Mouse (Mus musculus) embryonic facial prominence, embryonic 12.5 days (tissue): Measurements from ENCODE around the gene Dscam. TPM values are rescaled to one million over a fixed set of nuclear protein-coding genes. Genes with fewer than 3 reads are reported as not detected.

Source experiments
- ATAC-seq: fragments of 200-750 bp; cut with Nextera tagmentation; 2 replicates; pipeline ENCODE4 v1.8.0; 2017; ENCODE audit not compliant: insufficient number of reproducible peaks, insufficient read depth, low FRiP score, low TSS enrichment
- H3K27ac ChIP-seq: fragments of 300-500 bp; sonication (generic); 2 replicates; pipeline ENCODE4 v1.5.1; 2016; ENCODE audit warnings: mild to moderate bottlenecking
- H3K27me3 ChIP-seq: fragments of 300-500 bp; sonication (generic); 2 replicates; pipeline ENCODE4 v1.6.1; 2016; ENCODE audit warnings: mild to moderate bottlenecking, moderate library complexity
- H3K36me3 ChIP-seq: fragments of 300-500 bp; sonication (generic); 2 replicates; pipeline ENCODE4 v1.6.1; 2016; ENCODE audit warnings: mild to moderate bottlenecking
- H3K4me1 ChIP-seq: fragments of 300-500 bp; sonication (generic); 2 replicates; pipeline ENCODE4 v1.6.1; 2016
- H3K4me2 ChIP-seq: fragments of 300-500 bp; sonication (generic); replicated peaks from 2 replicates; pipeline ENCODE4 v1.6.1; 2016; ENCODE audit warnings: mild to moderate bottlenecking, moderate library complexity
- H3K4me3 ChIP-seq: fragments of 300-500 bp; sonication (generic); 2 replicates; pipeline ENCODE4 v1.5.1; 2016; ENCODE audit warnings: mild to moderate bottlenecking
- H3K9ac ChIP-seq: fragments of 300-500 bp; sonication (generic); 2 replicates; pipeline ENCODE4 v1.6.1; 2016; ENCODE audit warnings: mild to moderate bottlenecking, moderate library complexity
- H3K9me3 ChIP-seq: fragments of 300-500 bp; sonication (generic); 2 replicates; pipeline ENCODE4 v1.6.1; 2016; ENCODE audit warnings: mild to moderate bottlenecking, moderate library complexity
- WGBS: fragments of 180-500 bp; shearing (Covaris S2); methylation state at CpG from one replicate; pipeline ENCODE4 v1.1.7; 2016; 5-methylcytosine and 5-hydroxymethylcytosine counted together
- polyA plus RNA-seq: library from polyadenylated mRNA; unstranded; fragments of >200 nt; fragmentation: Nextera tagmentation; extraction: Ambion mirVana; gene quantifications from 2 replicates; pipeline ENCODE4 v1.2.1, GENCODE M21; 2016

Dscam gene
- polyA plus RNA-seq, 1 experiment from 2014 or later = 0.42 TPM

- Histone ChIP-seq H3K4me2 (no peak overlapping the region), H3K27ac (no peak overlapping the region), H3K4me3 (no peak overlapping the region), H3K9me3 (no peaks in the 10 kb centered on the region), H3K4me1 (no peaks in the 10 kb centered on the region), H3K27me3 (no peaks in the 10 kb centered on the region), H3K9ac (no peak overlapping the region), H3K36me3 (no peaks in the 10 kb centered on the region)
- no peak for ATAC-seq
- 78% methylated on average over 2 of the region's 2 CpGs for WGBS
These were observed 70.5 kb downstream of the Dscam start for GRCm38 (mm10) chr16:97100091-97100490.

DNA sequence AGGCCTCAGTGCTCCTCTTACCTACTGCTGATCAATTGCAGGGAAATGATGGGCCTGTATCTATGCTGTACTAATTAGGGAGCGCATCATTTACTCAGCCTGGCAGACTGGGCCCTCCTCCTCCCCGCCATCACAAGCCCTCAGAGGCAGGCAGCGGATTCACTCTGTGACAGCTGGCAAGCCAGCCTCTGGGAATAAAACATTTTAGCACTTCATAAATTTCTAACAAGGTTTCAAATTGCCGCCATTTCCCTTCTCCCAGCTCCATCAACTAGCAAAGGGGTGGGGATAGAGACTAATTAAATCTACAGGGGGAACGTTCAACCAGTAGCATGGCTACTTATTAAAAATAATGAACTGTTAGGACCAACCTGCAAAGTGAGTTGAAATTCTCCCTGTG lies 72.0 kb downstream of the Dscam start:
- WGBS = 71% methylated on average over 5 of the region's 5 CpGs
- H3K27me3 ChIP-seq = no peaks in the 10 kb centered on the region
- H3K27ac ChIP-seq = no peak overlapping the region
- no peaks in the 10 kb centered on the region for H3K9me3 ChIP-seq
- no peak for ATAC-seq
- no peak overlapping the region for H3K9ac ChIP-seq
- H3K36me3 ChIP-seq = no peaks in the 10 kb centered on the region
- H3K4me1 ChIP-seq = no peaks in the 10 kb centered on the region
- no peak overlapping the region for H3K4me3 ChIP-seq
- H3K4me2 ChIP-seq = no peak overlapping the region

- Histone ChIP-seq H3K4me1 (no peaks in the 10 kb centered on the region), H3K4me2 (no peak overlapping the region), H3K27me3 (no peaks in the 10 kb centered on the region), H3K4me3 (no peak overlapping the region), H3K9ac (no peak overlapping the region), H3K27ac (no peak overlapping the region), H3K36me3 (no peaks in the 10 kb centered on the region), H3K9me3 (no peaks in the 10 kb centered on the region)
- ATAC-seq = no peak
- WGBS = 88% methylated on average over 2 of the region's 2 CpGs
These were observed 73.8 kb downstream of the Dscam start for GRCm38 (mm10) chr16:97096709-97097108.

- Histone ChIP-seq H3K36me3 (no peaks in the 10 kb centered on the region), H3K27me3 (no peaks in the 10 kb centered on the region), H3K4me1 (no peaks in the 10 kb centered on the region), H3K27ac (no peak overlapping the region), H3K9me3 (no peaks in the 10 kb centered on the region), H3K4me3 (no peak overlapping the region), H3K4me2 (no peak overlapping the region), H3K9ac (no peak overlapping the region)
- no peak for ATAC-seq
- 87% methylated on average over 1 of the region's 1 CpGs for WGBS
These were observed 75.1 kb downstream of the Dscam start for GRCm38 (mm10) chr16:97095496-97095895.

GRCm38 (mm10) chr16:97089339-97089738 lies 81.2 kb downstream of the Dscam start:
- H3K27ac ChIP-seq = no peak overlapping the region
- no peaks in the 10 kb centered on the region for H3K4me1 ChIP-seq
- H3K9me3 ChIP-seq = no peaks in the 10 kb centered on the region
- no peaks in the 10 kb centered on the region for H3K27me3 ChIP-seq
- H3K9ac ChIP-seq = no peak overlapping the region
- 58% methylated on average over 3 of the region's 3 CpGs for WGBS
- no peak overlapping the region for H3K4me2 ChIP-seq
- no peak for ATAC-seq
- no peak overlapping the region for H3K4me3 ChIP-seq
- H3K36me3 ChIP-seq = no peaks in the 10 kb centered on the region

DNA sequence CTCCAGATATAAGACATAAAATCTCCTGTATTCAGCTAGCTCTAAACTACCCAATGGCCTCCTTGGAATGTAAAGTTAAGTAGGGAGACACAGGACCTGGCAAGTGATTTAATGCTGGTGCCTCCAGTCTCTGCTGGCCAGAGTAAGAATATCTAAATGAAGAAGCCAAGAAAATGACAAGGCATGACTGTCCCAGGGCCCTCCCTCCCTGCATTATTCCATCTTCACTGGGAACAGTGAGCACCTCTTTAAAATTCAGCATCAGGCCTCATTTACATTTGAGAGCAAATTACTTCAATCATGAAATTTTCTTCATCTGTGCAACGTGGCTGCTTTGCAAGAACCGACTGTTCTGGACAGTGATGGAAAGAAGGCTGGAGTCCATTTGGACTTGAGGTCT lies 86.9 kb downstream of the Dscam start:
- 78% methylated on average over 2 of the region's 2 CpGs for WGBS
- no peaks in the 10 kb centered on the region for H3K9me3 ChIP-seq
- no peak for ATAC-seq

DNA sequence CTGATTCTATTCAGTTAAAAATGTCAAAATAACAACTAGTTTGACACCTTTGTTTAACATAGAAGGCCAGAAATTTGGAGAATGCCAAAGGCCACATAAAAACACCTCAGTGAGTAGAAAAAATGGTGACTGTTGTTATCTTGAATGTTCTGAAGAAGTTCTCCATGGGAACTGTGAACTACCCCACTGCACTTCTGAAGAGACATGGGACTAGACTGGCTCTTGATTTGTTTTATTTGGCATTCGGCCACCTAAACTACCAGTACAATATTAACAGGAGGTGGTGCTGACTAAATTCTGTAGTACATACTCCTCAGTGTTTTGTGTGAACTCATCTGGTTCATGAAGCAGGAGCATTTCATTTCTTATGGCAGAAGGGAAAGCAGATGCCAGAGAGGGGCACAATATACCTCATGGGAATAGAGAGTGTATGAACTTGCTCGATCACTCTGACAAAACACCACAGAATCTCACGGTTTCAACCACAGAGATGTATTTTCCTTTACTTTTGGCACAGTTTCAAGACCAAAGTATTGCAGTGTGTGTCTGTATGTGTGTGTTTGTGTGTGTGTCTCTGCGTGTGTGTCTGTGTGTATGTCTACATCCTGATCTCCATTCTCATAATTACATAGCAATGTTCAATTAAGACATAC lies 94.5 kb downstream of the Dscam start:
- no peak overlapping the region for H3K27ac ChIP-seq
- H3K36me3 ChIP-seq = no peaks in the 10 kb centered on the region
- no peaks in the 10 kb centered on the region for H3K9me3 ChIP-seq
- no peaks in the 10 kb centered on the region for H3K27me3 ChIP-seq
- ATAC-seq = no peak
- no peak overlapping the region for H3K9ac ChIP-seq
- H3K4me2 ChIP-seq = no peak overlapping the region
- no peaks in the 10 kb centered on the region for H3K4me1 ChIP-seq
- WGBS = 77% methylated on average over 4 of the region's 4 CpGs
- no peak overlapping the region for H3K4me3 ChIP-seq

More for the DNA sequence above, 86.9 kb downstream of the Dscam start:
- Histone ChIP-seq H3K27ac (no peak overlapping the region), H3K4me1 (no peaks in the 10 kb centered on the region), H3K4me2 (no peak overlapping the region), H3K36me3 (no peaks in the 10 kb centered on the region), H3K4me3 (no peak overlapping the region), H3K27me3 (no peaks in the 10 kb centered on the region), H3K9ac (no peak overlapping the region)

DNA sequence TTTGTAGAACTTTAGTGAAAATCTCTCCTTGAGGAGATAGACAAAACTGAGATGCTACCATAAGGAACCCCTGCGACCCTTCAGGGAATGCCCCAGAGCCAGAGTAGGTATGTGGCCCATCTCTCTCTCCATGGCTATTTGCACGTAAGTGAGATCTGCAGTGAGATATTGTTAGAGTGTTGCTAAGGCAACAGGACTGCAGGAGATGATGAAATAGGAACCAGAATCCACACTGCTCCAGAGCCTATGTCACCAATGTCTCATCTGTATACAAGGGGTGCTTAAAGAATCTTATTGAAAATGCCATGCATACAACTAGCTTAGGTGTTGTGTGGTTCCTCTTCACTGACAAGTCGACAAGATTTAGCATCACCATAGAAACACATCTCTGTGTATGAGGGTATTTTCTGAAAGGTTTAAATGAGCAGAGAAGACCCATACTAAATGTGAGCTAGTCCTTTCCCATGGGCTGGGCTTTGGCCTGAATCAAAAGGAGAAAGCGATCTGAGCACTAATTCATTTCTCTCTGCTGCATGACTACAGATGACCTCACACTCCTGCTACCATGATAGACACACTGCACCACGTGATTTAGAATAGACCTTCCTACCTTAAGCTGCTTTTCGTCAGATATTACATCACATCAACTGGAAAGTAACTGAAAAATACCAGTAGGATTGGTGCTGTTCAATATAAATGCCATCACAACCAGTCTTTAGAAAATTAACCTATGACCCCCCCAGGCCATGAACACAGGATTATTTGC lies 95.2 kb downstream of the Dscam start:
- Histone ChIP-seq H3K27me3 (no peaks in the 10 kb centered on the region), H3K4me2 (no peak overlapping the region), H3K4me1 (no peaks in the 10 kb centered on the region), H3K4me3 (no peak overlapping the region), H3K9me3 (no peaks in the 10 kb centered on the region), H3K36me3 (no peaks in the 10 kb centered on the region), H3K9ac (no peak overlapping the region), H3K27ac (no peak overlapping the region)
- 74% methylated on average over 6 of the region's 6 CpGs for WGBS
- no peak for ATAC-seq

- H3K4me2 ChIP-seq = no peak overlapping the region
- 100% methylated on average over 1 of the region's 1 CpGs for WGBS
- H3K27me3 ChIP-seq = no peaks in the 10 kb centered on the region
These were observed 96.7 kb downstream of the Dscam start for GRCm38 (mm10) chr16:97073847-97074246.

DNA sequence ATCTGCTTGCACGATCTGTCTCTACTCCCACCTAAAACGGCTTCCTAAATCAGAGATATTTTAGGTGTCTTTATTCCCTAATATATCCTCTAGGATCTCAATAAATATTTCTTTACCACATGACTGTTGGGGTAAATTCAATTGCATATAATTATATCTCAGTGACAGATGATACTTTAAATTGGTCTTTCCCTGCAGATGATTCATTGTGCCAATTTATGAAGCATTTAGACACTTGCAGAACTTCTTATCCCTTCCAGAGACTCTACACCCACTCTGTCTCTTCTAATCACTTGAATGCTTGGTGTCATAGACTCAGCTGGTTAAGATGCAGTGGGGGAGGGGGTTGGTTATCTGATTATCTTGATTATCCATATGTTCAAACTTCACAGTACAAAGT lies 97.9 kb downstream of the Dscam start:
- Histone ChIP-seq H3K27ac (no peak overlapping the region), H3K36me3 (no peaks in the 10 kb centered on the region), H3K9me3 (no peaks in the 10 kb centered on the region), H3K27me3 (no peaks in the 10 kb centered on the region), H3K4me1 (no peaks in the 10 kb centered on the region), H3K9ac (no peak overlapping the region), H3K4me3 (no peak overlapping the region), H3K4me2 (no peak overlapping the region)
- ATAC-seq = no peak
- WGBS = 85% methylated on average over 2 of the region's 2 CpGs

More at GRCm38 (mm10) chr16:97073847-97074246, 96.7 kb downstream of the Dscam start:
- H3K4me1 ChIP-seq = no peaks in the 10 kb centered on the region
- H3K4me3 ChIP-seq = no peak overlapping the region
- no peak for ATAC-seq
- H3K9ac ChIP-seq = no peak overlapping the region
- H3K9me3 ChIP-seq = no peaks in the 10 kb centered on the region
- H3K36me3 ChIP-seq = no peaks in the 10 kb centered on the region
- H3K27ac ChIP-seq = no peak overlapping the region

- WGBS = 71% methylated on average over 4 of the region's 4 CpGs
- Histone ChIP-seq H3K27ac (no peak overlapping the region), H3K27me3 (no peaks in the 10 kb centered on the region), H3K4me2 (no peak overlapping the region), H3K4me1 (no peaks in the 10 kb centered on the region), H3K9me3 (no peaks in the 10 kb centered on the region), H3K9ac (no peak overlapping the region), H3K36me3 (no peaks in the 10 kb centered on the region), H3K4me3 (no peak overlapping the region)
- no peak for ATAC-seq
These were observed 103.7 kb downstream of the Dscam start for GRCm38 (mm10) chr16:97066856-97067255.

DNA sequence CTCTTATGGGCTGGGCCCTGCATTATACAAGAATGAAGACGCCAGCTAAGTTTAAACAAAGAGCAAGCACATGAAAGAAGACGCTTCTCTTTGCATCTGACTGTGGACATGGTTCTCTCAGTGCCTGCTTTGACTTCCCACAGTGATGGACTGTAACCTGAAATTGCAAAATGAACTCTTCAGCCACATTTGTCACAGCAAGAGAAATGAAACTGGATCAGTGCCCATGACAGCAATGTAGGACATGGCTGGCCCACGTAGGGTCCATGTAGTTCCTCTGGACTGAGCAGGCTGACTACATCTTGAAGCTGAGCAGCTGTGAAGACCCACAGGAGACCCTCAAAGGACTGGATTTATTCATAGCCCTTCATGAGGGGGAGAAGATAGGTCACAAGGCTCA lies 108.3 kb downstream of the Dscam start:
- no peaks in the 10 kb centered on the region for H3K27me3 ChIP-seq
- 83% methylated on average over 3 of the region's 3 CpGs for WGBS
- ATAC-seq = no peak

More for the DNA sequence above, 108.3 kb downstream of the Dscam start:
- Histone ChIP-seq H3K27ac (no peak overlapping the region), H3K36me3 (no peaks in the 10 kb centered on the region), H3K4me2 (no peak overlapping the region), H3K4me3 (no peak overlapping the region), H3K4me1 (no peaks in the 10 kb centered on the region), H3K9ac (no peak overlapping the region), H3K9me3 (no peaks in the 10 kb centered on the region)
